Mouse (Mus musculus): Measurements from ENCODE around the gene Olfr108.

DNA sequence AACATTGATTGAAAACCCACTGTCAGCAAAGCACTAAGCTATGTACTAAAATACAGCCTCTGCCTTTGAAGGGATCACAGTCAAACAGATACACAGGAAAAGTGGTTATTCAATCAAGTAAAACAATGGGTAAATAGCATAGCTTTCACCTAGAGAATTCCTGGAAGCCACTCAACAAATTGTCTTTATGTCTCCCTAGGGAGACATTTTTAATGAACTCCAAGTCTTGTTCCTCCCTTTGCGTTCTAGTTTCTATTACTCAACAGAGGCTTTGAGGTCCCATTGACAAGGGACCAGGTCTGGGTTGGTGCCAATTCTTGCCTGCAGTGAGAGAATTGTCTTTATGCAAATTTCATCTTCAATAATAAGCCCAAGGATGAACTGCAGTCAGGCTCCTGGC lies at the start of gene Olfr108:
- TF ChIP-seq CTCF (IDR thresholded peaks at IDR 0.05; ENCODE audit: borderline replicate concordance, control insufficient read depth, extremely low read depth, insufficient read depth, low read length, poor library complexity) (no peak), POLR2A (IDR thresholded peaks at IDR 0.05; ENCODE audit: control insufficient read depth, extremely low read depth, insufficient read depth, low read length, poor library complexity) (no peak)

All from thymus, adult 2 months (tissue).